Mouse (Mus musculus) midbrain, embryonic 10.5 days (tissue): Measurements from ENCODE around the gene Agmo. TPM values are rescaled to one million over a fixed set of nuclear protein-coding genes. Genes with fewer than 3 reads are reported as not detected.

ENCODE experiments used
- DNase-seq: peaks from one replicate; pipeline ENCODE4 v3.0.0-alpha.2; 2017; ENCODE audit warnings: low spot score
- H3K27ac ChIP-seq: fragments of 300-500 bp; sonication (generic); replicated peaks from 2 replicates; pipeline ENCODE4 v1.5.1; 2016; ENCODE audit warnings: mild to moderate bottlenecking
- H3K27me3 ChIP-seq: fragments of 300-500 bp; sonication (generic); 2 replicates; pipeline ENCODE4 v1.6.1; 2016; ENCODE audit warnings: low read depth, mild to moderate bottlenecking; ENCODE audit not compliant: poor library complexity, severe bottlenecking
- H3K36me3 ChIP-seq: fragments of 300-500 bp; sonication (generic); 2 replicates; pipeline ENCODE4 v1.6.1; 2016; ENCODE audit warnings: mild to moderate bottlenecking, moderate library complexity
- H3K4me1 ChIP-seq: fragments of 300-500 bp; sonication (generic); 2 replicates; pipeline ENCODE4 v1.6.1; 2016
- H3K4me3 ChIP-seq: fragments of 300-500 bp; sonication (generic); 2 replicates; pipeline ENCODE4 v1.5.1; 2016; ENCODE audit warnings: mild to moderate bottlenecking, moderate library complexity
- H3K9me3 ChIP-seq: fragments of 300-500 bp; sonication (generic); replicated peaks from 2 replicates; pipeline ENCODE4 v1.6.1; 2016; ENCODE audit warnings: mild to moderate bottlenecking
- WGBS: fragments of 180-500 bp; shearing (Covaris S2); methylation state at CpG from one replicate; pipeline ENCODE4 v1.1.7; 2016; 5-methylcytosine and 5-hydroxymethylcytosine counted together
- polyA plus RNA-seq: library from polyadenylated mRNA; unstranded; fragments of >200 nt; fragmentation: Nextera tagmentation; extraction: Ambion mirVana; gene quantifications from 2 replicates; pipeline ENCODE4 v1.2.1, GENCODE M21; 2016

Agmo gene
- 0.30 and 0.32 TPM in 2 replicates for polyA plus RNA-seq

DNA sequence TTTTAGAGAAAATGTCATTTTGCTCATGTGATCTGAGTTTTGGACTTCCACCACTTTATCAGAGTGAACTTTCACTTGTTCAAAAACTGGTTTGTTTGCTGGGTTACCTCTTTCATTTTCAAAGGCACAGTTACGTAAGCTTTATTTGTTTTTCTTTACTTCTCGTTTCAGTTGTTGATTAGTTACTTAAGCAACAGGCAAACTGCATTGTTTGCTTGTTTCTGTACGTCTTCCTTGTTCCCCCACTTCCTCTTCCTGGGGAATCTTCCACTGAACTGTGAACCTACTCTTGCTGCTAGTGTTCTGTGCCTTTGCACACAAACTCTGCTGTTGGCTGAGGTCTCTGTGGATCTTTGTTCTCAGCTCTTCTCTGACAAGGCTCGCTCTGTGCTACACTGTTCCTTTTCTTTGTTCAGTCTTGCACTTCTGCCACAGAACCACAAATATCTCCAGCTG is at the start of gene Agmo:
Gene Agmo (plus strand): TSS at position 76 of the 456 bp plus-strand sequence.
- no peak for DNase-seq
- 70% methylated on average over 4 of the region's 4 CpGs for WGBS
- H3K4me3 ChIP-seq = no peak within 1 kb of the TSS
- no peaks in the 10 kb centered on the region for H3K27me3 ChIP-seq
- H3K4me1 ChIP-seq = no peaks in the 10 kb centered on the region
- H3K36me3 ChIP-seq = no peaks in the 10 kb centered on the region
- no peak within 1 kb of the TSS for H3K27ac ChIP-seq
- no peaks in the 10 kb centered on the region for H3K9me3 ChIP-seq

DNA sequence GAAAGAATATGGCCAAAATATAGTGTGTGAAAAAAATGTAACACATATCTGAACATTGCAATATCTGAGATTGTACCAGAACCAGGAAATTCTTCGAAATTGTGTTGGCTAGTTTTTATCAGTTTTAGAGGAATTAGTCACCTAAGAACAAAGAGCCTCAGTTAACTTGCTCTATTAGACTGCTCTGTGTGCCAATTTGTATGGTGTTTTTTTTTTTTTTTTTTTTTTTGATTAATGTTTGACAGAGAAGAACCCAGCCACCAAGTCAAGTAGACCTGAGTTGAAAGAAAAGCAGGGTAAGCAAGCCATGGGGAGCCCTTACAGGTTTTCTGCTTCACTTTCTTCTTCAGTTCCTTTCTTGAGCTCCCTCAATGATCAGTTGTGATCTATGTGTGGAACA is 10.3 kb upstream of the Agmo start:
- WGBS = 84% methylated on average over 1 of the region's 1 CpGs
- Histone ChIP-seq H3K27ac (no peak overlapping the region), H3K9me3 (no peaks in the 10 kb centered on the region), H3K27me3 (no peaks in the 10 kb centered on the region), H3K36me3 (no peaks in the 10 kb centered on the region), H3K4me1 (no peaks in the 10 kb centered on the region), H3K4me3 (no peak overlapping the region)
- no peak for DNase-seq

DNA sequence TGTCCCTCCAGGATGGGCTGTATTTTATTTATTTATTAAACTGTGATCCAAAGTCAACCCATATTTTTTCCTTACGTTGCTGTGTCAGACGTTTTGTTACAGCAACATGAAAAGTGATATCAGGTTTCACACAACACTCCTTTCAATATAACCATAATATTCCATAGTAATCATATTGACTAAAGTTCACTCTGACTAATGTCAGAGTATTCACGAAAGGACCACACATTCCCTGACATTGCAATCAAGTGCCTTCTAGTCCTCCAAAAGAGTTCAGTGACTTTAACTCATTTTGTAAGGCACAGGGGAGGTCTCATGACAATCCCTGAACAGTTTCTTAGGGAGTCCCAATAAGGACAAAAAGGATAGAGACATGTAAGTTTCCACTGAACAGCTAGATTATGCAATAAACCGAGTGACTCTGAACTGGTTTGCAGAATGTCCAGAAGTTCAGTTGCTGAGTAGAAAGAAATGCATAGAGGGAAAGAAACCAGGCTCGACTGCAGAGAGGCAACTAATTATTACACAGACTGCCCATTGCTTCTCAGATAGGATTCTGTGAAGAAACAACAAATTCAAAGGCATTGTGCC is 371 bp upstream of the Agmo start:
- Histone ChIP-seq H3K36me3 (no peaks in the 10 kb centered on the region), H3K4me1 (no peaks in the 10 kb centered on the region), H3K4me3 (no peak overlapping the region), H3K27me3 (no peaks in the 10 kb centered on the region), H3K9me3 (no peaks in the 10 kb centered on the region), H3K27ac (no peak overlapping the region)
- 85% methylated on average over 5 of the region's 5 CpGs for WGBS
- DNase-seq = no peak

DNA sequence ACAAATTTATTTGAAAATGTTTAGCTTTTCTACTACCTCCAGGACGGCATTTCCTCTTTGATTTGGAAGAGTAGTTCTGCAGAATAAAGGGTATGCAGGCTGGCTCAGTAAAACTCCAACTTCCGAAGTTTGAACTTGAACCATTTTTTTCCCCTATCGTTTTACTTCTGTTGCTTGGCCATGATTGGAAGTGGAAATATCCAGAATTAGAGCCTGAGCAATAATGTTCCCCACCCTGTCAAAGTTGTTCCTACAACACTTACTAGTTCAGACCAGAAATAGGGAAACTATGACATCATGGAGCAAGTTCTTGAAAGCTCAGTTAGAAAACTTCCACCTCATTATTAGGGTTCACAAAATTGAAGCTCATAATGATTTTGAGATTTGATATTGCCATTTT is 1.0 kb downstream of the Agmo start:
- no peak for DNase-seq
- Histone ChIP-seq H3K36me3 (no peaks in the 10 kb centered on the region), H3K4me3 (no peak overlapping the region), H3K9me3 (no peaks in the 10 kb centered on the region), H3K27me3 (no peaks in the 10 kb centered on the region), H3K27ac (no peak overlapping the region), H3K4me1 (no peaks in the 10 kb centered on the region)
- WGBS = 89% methylated on average over 3 of the region's 3 CpGs

DNA sequence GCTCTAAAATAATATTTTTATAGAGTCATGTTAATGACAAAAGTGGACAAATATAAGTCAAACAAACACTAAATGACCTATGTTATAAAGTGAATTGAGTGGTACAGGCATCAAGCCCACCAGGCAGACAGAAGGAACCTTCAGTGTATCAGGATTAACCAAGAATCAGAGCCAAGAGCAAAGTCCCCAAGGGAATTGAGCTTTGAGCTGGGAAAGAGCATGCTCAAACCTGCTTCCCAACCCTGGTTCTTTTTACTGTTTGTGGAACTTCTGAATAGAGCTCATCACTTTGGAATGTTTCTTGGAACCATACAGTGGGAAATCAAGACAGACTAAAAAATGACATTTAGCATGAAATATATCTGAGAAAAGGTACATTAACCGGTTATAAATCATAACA is 3.4 kb downstream of the Agmo start:
- no peak overlapping the region for H3K27ac ChIP-seq
- no peaks in the 10 kb centered on the region for H3K36me3 ChIP-seq
- H3K9me3 ChIP-seq = no peaks in the 10 kb centered on the region
- no peaks in the 10 kb centered on the region for H3K4me1 ChIP-seq
- DNase-seq = no peak
- no peak overlapping the region for H3K4me3 ChIP-seq
- WGBS = 95% methylated on average over 1 of the region's 1 CpGs
- H3K27me3 ChIP-seq = no peaks in the 10 kb centered on the region

DNA sequence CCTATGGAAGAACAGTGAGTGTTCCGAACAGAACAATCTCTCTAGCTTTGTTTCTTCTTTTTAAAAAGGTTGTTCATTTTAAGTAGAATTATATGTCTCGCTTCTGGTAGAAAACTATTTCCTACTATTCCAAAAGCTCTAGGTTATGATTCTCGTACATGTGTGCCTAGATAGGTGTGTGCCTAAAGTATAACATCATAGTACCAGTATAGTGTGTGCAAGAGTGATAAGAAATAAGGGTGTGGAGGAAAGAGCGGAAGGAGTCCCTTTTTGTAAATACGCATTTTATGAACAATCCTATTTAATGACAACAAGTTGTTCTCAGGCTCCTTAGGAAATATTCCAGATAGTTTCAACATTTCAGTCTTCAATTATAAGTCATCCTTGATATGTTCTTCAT is 10.2 kb downstream of the Agmo start:
- H3K36me3 ChIP-seq = no peaks in the 10 kb centered on the region
- H3K27ac ChIP-seq = no peak overlapping the region
- H3K4me3 ChIP-seq = no peak overlapping the region
- 91% methylated on average over 5 of the region's 5 CpGs for WGBS
- DNase-seq = no peak
- H3K27me3 ChIP-seq = no peaks in the 10 kb centered on the region
- no peaks in the 10 kb centered on the region for H3K4me1 ChIP-seq
- H3K9me3 ChIP-seq = no peaks in the 10 kb centered on the region

DNA sequence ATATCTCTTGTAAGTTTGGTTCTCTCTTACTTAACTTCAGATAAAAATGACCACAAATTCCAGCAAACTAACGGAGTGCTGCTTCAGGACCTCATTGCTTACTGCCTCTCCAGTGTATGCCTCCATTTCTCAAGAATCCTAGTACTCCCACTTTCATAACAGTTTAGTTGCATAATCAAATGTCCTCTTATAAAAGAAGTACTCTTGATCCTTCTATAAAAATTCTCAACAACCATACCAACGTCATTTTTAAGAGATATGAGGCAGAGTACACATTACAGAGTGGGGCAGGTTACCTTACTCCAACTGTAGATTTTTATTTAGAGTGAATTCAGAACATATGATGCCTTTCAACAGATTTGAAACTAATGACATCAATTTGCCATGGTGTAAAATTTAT is 15.7 kb downstream of the Agmo start:
- no peak for DNase-seq
- 78% methylated on average over 2 of the region's 2 CpGs for WGBS
- Histone ChIP-seq H3K9me3 (no peaks in the 10 kb centered on the region), H3K36me3 (no peaks in the 10 kb centered on the region), H3K27me3 (no peaks in the 10 kb centered on the region), H3K27ac (no peak overlapping the region), H3K4me1 (no peaks in the 10 kb centered on the region), H3K4me3 (no peak overlapping the region)

DNA sequence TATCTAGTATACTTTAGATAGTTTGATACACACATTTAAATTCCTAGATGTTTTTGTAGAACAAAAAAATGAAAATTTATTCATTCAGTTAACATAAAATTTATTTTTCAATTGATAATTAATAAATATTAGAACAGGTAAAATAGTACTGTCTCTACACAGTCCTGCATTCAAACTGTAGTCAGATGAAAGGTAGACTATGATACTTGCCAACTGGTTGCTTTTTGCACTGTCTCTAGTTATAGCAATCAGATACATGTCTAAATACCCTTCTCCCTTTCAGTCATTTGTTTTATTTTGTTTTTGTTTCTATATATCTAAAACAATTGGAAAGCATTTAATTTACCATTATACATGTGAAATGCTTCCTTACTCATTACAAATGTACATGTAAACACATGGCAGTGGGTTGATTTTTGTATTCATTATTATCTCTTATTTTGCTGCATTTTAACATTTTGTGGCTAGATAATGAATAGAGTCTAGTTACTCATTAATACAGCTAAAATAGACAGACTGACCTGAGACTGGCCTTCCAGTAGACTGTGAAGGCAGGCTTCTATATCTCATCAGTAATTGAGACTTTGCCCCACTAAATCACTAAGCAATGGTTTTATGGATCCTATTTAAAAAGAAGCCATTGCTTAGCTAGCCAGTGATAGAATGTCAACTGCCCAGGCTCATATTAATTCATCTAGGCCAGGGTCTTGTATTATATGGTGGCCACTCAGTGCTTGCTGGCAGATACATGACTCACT is 18.5 kb downstream of the Agmo start:
- no peak for DNase-seq
- Histone ChIP-seq H3K36me3 (no peaks in the 10 kb centered on the region), H3K4me3 (no peak overlapping the region), H3K4me1 (no peaks in the 10 kb centered on the region), H3K27ac (no peak overlapping the region), H3K27me3 (no peaks in the 10 kb centered on the region), H3K9me3 (no peaks in the 10 kb centered on the region)

DNA sequence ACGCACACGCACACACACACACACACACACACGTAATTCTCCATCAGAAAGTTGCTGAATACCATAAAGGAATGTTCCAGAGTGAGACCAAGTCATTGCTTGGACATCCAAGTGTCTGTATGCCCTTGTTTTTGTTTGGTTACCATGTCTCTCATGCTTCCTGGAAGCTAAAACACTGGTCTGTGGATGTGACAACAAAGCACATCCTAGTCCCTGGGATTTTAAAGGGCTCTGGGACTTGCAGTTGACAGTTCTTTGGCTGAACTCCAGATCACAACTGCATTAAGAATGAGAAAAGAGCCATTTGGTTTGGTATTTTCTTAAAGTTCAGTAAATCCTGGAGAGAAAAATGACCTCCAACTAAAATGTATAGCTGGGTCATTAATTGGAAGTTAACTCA is 22.2 kb downstream of the Agmo start:
- DNase-seq = no peak
- 92% methylated on average over 3 of the region's 3 CpGs for WGBS
- H3K4me1 ChIP-seq = no peaks in the 10 kb centered on the region
- no peak overlapping the region for H3K27ac ChIP-seq
- no peaks in the 10 kb centered on the region for H3K36me3 ChIP-seq
- no peak overlapping the region for H3K4me3 ChIP-seq
- no peaks in the 10 kb centered on the region for H3K9me3 ChIP-seq
- H3K27me3 ChIP-seq = no peaks in the 10 kb centered on the region

DNA sequence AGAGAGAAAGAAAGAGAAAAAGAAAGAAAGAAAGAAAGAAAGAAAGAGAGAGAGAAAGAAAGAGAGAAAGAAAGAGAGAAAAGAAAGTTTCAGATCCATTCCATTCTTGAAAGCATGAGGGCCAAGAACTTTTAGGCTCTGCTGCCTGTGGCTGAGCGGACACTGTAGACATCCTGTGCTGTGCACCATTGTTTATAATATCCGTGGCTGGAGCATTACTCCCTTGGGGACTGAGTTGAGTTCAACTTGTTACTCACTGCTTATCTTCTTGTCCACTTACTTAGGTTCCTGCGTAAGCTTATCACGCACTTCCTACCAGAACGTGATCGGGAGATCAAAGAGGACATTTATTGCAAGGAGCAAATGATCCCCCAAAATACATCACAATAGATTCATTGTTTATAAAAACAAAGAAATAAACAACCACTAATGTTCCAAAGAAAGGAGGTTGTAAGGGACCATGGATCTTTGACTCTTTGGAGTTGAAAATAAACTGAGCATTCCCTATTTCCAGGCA is 27.3 kb downstream of the Agmo start:
- Histone ChIP-seq H3K36me3 (no peaks in the 10 kb centered on the region), H3K4me3 (no peak overlapping the region), H3K27ac (no peak overlapping the region), H3K9me3 (no peaks in the 10 kb centered on the region), H3K27me3 (no peaks in the 10 kb centered on the region), H3K4me1 (no peaks in the 10 kb centered on the region)
- WGBS = 76% methylated on average over 6 of the region's 6 CpGs
- no peak for DNase-seq

DNA sequence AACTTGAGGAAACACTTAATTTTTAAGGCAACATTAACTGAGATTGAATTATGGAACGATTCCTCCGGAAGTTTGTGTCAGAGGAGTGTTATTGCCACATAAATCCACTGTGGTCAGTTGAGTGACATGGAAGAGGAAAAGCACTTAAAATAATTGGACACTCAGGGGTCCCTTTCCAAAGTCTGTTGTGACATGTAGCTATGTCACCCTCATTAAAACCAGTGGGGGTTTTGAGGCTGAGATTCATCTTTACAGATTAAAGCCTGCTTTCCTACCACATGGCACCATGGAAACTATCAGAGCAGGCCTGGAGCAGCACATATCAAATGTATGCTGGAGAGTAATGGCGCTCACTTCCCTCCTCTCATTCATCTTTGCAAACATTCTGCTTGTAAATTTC is 31.2 kb downstream of the Agmo start:
- no peak overlapping the region for H3K27ac ChIP-seq
- H3K4me1 ChIP-seq = no peaks in the 10 kb centered on the region
- no peaks in the 10 kb centered on the region for H3K36me3 ChIP-seq
- no peak for DNase-seq
- H3K4me3 ChIP-seq = no peak overlapping the region
- 92% methylated on average over 3 of the region's 3 CpGs for WGBS
- no peaks in the 10 kb centered on the region for H3K9me3 ChIP-seq
- H3K27me3 ChIP-seq = no peaks in the 10 kb centered on the region

DNA sequence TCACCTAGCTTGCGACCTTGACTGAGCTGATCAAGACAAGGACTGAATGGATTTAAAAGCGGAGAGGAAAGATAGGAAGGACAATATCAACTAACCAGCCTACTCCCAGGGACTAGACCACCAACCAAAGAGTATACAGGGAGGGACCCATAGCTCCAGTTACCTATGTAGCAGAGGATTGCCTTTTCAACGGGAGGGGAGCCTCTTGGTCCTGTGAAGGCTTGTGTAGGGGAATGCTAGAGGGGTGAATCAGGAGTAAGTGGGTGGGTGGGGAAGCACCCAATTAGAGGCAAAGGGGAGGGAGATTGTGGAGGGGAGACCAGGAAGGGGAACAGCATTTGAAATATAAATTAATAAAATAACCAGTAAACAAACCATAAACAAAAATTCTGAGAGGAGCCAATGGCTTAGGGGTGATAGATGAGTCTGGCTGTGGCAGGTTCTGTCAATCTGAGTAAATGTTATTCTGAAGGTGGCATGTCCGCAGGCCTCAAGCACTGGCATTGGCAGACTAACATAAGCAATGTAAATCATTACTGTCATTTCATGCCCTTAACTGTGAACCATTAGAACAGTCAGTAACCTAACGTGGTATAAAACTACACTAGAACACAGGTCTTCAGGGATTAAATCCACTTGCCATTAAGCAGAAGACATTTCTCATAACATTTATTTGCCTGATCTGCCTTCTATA is 32.7 kb downstream of the Agmo start:
- 88% methylated on average over 5 of the region's 5 CpGs for WGBS
- no peaks in the 10 kb centered on the region for H3K27me3 ChIP-seq

DNA sequence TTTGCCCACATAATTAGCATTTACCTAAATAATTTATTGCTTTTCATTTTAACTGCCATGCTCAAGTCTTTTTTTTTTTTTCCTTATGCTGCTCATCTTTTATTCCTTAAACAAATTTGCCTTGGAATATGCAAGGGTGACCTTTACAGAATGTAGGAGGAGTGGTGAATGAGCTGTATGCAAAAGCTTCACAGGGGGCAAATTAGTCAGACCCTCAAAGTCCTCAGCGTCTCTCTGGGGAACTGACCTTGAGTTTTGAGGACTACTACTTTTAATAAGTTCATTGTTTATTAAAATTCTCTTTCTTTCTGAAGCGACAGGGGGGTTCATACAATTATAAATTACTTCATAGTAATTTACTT is 33.2 kb downstream of the Agmo start:
- no peak overlapping the region for H3K4me3 ChIP-seq
- no peaks in the 10 kb centered on the region for H3K9me3 ChIP-seq
- H3K36me3 ChIP-seq = no peaks in the 10 kb centered on the region
- H3K4me1 ChIP-seq = no peaks in the 10 kb centered on the region
- H3K27ac ChIP-seq = no peak overlapping the region
- WGBS = 66% methylated on average over 2 of the region's 2 CpGs
- no peaks in the 10 kb centered on the region for H3K27me3 ChIP-seq
- DNase-seq = no peak

More for the DNA sequence above, 32.7 kb downstream of the Agmo start:
- H3K4me1 ChIP-seq = no peaks in the 10 kb centered on the region
- no peak overlapping the region for H3K4me3 ChIP-seq
- no peaks in the 10 kb centered on the region for H3K9me3 ChIP-seq
- no peak overlapping the region for H3K27ac ChIP-seq
- DNase-seq = no peak
- no peaks in the 10 kb centered on the region for H3K36me3 ChIP-seq
